Comparison of ENCODE assay signal across 22 mouse cellular contexts in genomic region chr3:108755542-108755941, GRCm38 (mm10). TPM values are rescaled to one million over a fixed set of nuclear protein-coding genes. Genes with fewer than 3 reads are reported as not detected.
DNase-seq lines count a peak whose midpoint lies in the region; ATAC-seq lines count a peak whose summit lies in the region.
"Had no signal": no experiment of that assay in that cellular context is flagged by ENCODE, and none has a peak within 500 bp of the region (broad histone marks: within the 10 kb centered on the region; RNA-seq: fewer than 3 reads in every experiment).

No protein-coding gene starts in this region.

- no peak overlapping the region for H3K9ac ChIP-seq in liver, embryonic 12.5 days
- peak overlapping the region; percentile 23; the same call in 1 of the 2 replicates for H3K9ac ChIP-seq in liver, embryonic 16.5 days (ENCODE audit: low read depth, low read length)
- H3K9ac ChIP-seq: forebrain, embryonic 12.5 days; heart, embryonic 13.5 days; hindbrain, embryonic 12.5 days had no signal

- H3K27me3 ChIP-seq in erythroblast, embryonic 14.5 days (ENCODE audit: control insufficient read depth): no peaks in the 10 kb centered on the region
- 0 out of 2 replicates have a peak, but pooled peaks cover 10% of the 10 kb centered on the region for H3K27me3 ChIP-seq in liver, embryonic 12.5 days (replicated peaks)
- H3K27me3 ChIP-seq in liver, embryonic 16.5 days (ENCODE audit: control insufficient read depth, insufficient read depth, low read depth, low read length): no peaks in the 10 kb centered on the region; the same call in 1 of the 2 replicates
- H3K27me3 ChIP-seq: forebrain, embryonic 12.5 days; hindbrain, embryonic 12.5 days had no signal

- peaks cover 17% of the 10 kb centered on the region for H3K36me3 ChIP-seq in erythroblast, embryonic 14.5 days (ENCODE audit: control insufficient read depth)
- no peaks in the 10 kb centered on the region for H3K36me3 ChIP-seq in liver, embryonic 12.5 days
- no peaks in the 10 kb centered on the region for H3K36me3 ChIP-seq in liver, embryonic 16.5 days (ENCODE audit: control insufficient read depth, insufficient read depth)
- H3K36me3 ChIP-seq: embryonic facial prominence, embryonic 10.5 days; forebrain, embryonic 12.5 days; G1E; heart, embryonic 13.5 days; hindbrain, embryonic 12.5 days had no signal

- peak overlapping the region; percentile 66 for H3K27ac ChIP-seq in liver, embryonic 12.5 days
- peak overlapping the region; percentile 79 for H3K27ac ChIP-seq in liver, embryonic 16.5 days (ENCODE audit: low read length)
- H3K27ac ChIP-seq: embryonic facial prominence, embryonic 10.5 days; forebrain, embryonic 12.5 days; heart, embryonic 13.5 days; hindbrain, embryonic 12.5 days had no signal

- H3K4me2 ChIP-seq in liver, embryonic 12.5 days: peak overlapping the region; percentile 45
- peak overlapping the region; percentile 55 for H3K4me2 ChIP-seq in liver, embryonic 16.5 days (ENCODE audit: low read depth, low read length)
- H3K4me2 ChIP-seq: forebrain, embryonic 12.5 days; heart, embryonic 13.5 days; hindbrain, embryonic 12.5 days had no signal

- peaks cover 5% of the 10 kb centered on the region for H3K9me3 ChIP-seq in erythroblast, embryonic 14.5 days (ENCODE audit: control insufficient read depth, low read length)
- no peaks in the 10 kb centered on the region for H3K9me3 ChIP-seq in liver, embryonic 12.5 days (replicated peaks)
- H3K9me3 ChIP-seq in liver, embryonic 16.5 days (replicated peaks; ENCODE audit: control insufficient read depth, low read length): no peaks in the 10 kb centered on the region
- H3K9me3 ChIP-seq: embryonic facial prominence, embryonic 10.5 days; forebrain, embryonic 12.5 days; G1E; heart, embryonic 13.5 days; hindbrain, embryonic 12.5 days had no signal

- peaks cover 67% of the 10 kb centered on the region for H3K4me1 ChIP-seq in erythroblast, embryonic 14.5 days (ENCODE audit: control insufficient read depth)
- H3K4me1 ChIP-seq in liver, embryonic 12.5 days: peaks cover 56% of the 10 kb centered on the region
- peaks cover 37% of the 10 kb centered on the region for H3K4me1 ChIP-seq in liver, embryonic 16.5 days (ENCODE audit: control insufficient read depth, low read depth, low read length)
- H3K4me1 ChIP-seq: forebrain, embryonic 12.5 days; heart, embryonic 13.5 days; hindbrain, embryonic 12.5 days had no signal

- ATAC-seq in erythroblast, adult 5-6 weeks (replicated peaks; ENCODE audit: low FRiP score, poor library complexity, severe bottlenecking): no peak
- ATAC-seq in liver, embryonic 12.5 days: peak; percentile 71
- ATAC-seq in liver, embryonic 16.5 days (ENCODE audit: low read depth): peak; percentile 65
- ATAC-seq: CD4-positive, CD25-positive, alpha-beta regulatory T cell, adult 4 months; forebrain, embryonic 16.5 days; hindbrain, embryonic 16.5 days had no signal

- 27% methylated on average over 2 of the region's 2 CpGs for WGBS in liver, embryonic 12.5 days (ENCODE audit: insufficient replicate concordance)
- 30% methylated on average over 2 of the region's 2 CpGs for WGBS in liver, embryonic 16.5 days (ENCODE audit: insufficient replicate concordance)

- H3K4me3 ChIP-seq in erythroblast, embryonic 14.5 days (replicated peaks): peak overlapping the region; percentile 7
- no peak overlapping the region for H3K4me3 ChIP-seq in liver, embryonic 12.5 days
- H3K4me3 ChIP-seq in liver, embryonic 16.5 days (ENCODE audit: low read depth, low read length): no peak overlapping the region
- H3K4me3 ChIP-seq: embryonic facial prominence, embryonic 10.5 days; forebrain, embryonic 12.5 days; heart, embryonic 13.5 days; hindbrain, embryonic 12.5 days had no signal

- DNase-seq in c-Kit-positive CD71-positive TER-119-positive erythroid progenitor cells, embryonic 14.5 days (ENCODE audit: low spot score): peak; percentile 52
- no peak for DNase-seq in thymus, postnatal 4 days
- DNase-seq in thymus, postnatal 14 days: no peak
- DNase-seq: adrenal gland, postnatal 14 days; B cell, adult 2 months; cerebellum, adult 2 months; cerebellum, postnatal 10 days; gastrocnemius, postnatal 10 days; heart, postnatal 36 days had no signal

RNA-seq across cellular contexts. Expression of gene Aknad1, which starts 16.1 kb away (rescaled TPM):
- 0.01 and 0.04 TPM in 2 replicates for polyA plus RNA-seq in erythroblast, embryonic 14.5 days (2012)
- 1.3 and 6.3 TPM in 2 replicates for total RNA-seq in erythroblast, adult 5-6 weeks (2015; ENCODE audit: low replicate concordance)
- total RNA-seq in erythroblast, adult 5-6 weeks (2017; ENCODE audit: low replicate concordance): 1.6 and 8.6 TPM in 2 replicates
- polyA plus RNA-seq in liver, embryonic 12.5 days (2016; fragmentation: Nextera tagmentation; extraction: Ambion mirVana): 0.24 and 0.37 TPM in 2 replicates
- 0.51 and 0.75 TPM in 2 replicates for polyA plus RNA-seq in liver, embryonic 16.5 days (2015; fragmentation: Nextera tagmentation; extraction: Ambion mirVana)
- total RNA-seq: adrenal gland, postnatal 14 days; heart, postnatal 36 days had no signal
- polyA plus RNA-seq: CD4-positive, CD25-positive, alpha-beta regulatory T cell, adult 4 months; cerebellum, adult 2 months; forebrain, embryonic 12.5 days; forebrain, embryonic 16.5 days; G1E; heart, postnatal 0 days; hindbrain, embryonic 16.5 days had no signal

RNA-seq across cellular contexts. Expression of gene Gpsm2, which starts 33.4 kb away (rescaled TPM):
- 2.1 and 2.9 TPM in 2 replicates for polyA plus RNA-seq in erythroblast, embryonic 14.5 days (2012)
- total RNA-seq in erythroblast, adult 5-6 weeks (2015; ENCODE audit: low replicate concordance): 8.2 and 25.0 TPM in 2 replicates
- 47.5 and 64.2 TPM in 2 replicates for total RNA-seq in erythroblast, adult 5-6 weeks (2017; ENCODE audit: low replicate concordance)
- 51.1 and 53.9 TPM in 2 replicates for polyA plus RNA-seq in liver, embryonic 12.5 days (2016; fragmentation: Nextera tagmentation; extraction: Ambion mirVana)
- polyA plus RNA-seq in liver, embryonic 16.5 days (2015; fragmentation: Nextera tagmentation; extraction: Ambion mirVana): 42.2 and 44.3 TPM in 2 replicates

Comparison
In these comparisons a context has a peak if more than half of its experiments do, and no peak if none do; other contexts are left out.
1. RNA of gene Gpsm2, which starts 33.4 kb away (polyA plus RNA-seq): 51.1 to 53.9 TPM in liver, embryonic 12.5 days and 42.2 to 44.3 TPM in liver, embryonic 16.5 days; 2.1 to 2.9 TPM in erythroblast, embryonic 14.5 days; every median in the first group is over 10 times any median in the second.